Mouse (Mus musculus) forebrain, embryonic 13.5 days (tissue): ENCODE results near the gene Mfap2. TPM values are rescaled to one million over a fixed set of nuclear protein-coding genes. Genes with fewer than 3 reads are reported as not detected.
A peak's percentile ranks its signal among the peaks of the same experiment; 100 is the strongest.

ENCODE experiments used
- ATAC-seq: fragments of 200-750 bp; cut with Nextera tagmentation; 2 replicates; pipeline ENCODE4 v1.8.0; 2017
- H3K27ac ChIP-seq: fragments of 300-500 bp; sonication (generic); 2 replicates; pipeline ENCODE4 v1.5.1; 2015; ENCODE audit warnings: inconsistent platforms, mild to moderate bottlenecking, moderate library complexity
- H3K27me3 ChIP-seq: fragments of 300-500 bp; sonication (generic); 2 replicates; pipeline ENCODE4 v1.6.1; 2015; ENCODE audit warnings: mild to moderate bottlenecking, inconsistent platforms
- H3K36me3 ChIP-seq: fragments of 300-500 bp; sonication (generic); 2 replicates; pipeline ENCODE4 v1.6.1; 2015; ENCODE audit warnings: mild to moderate bottlenecking, inconsistent platforms; ENCODE audit not compliant: poor library complexity, severe bottlenecking
- H3K4me1 ChIP-seq: fragments of 300-500 bp; sonication (generic); 2 replicates; pipeline ENCODE4 v1.6.1; 2015; ENCODE audit warnings: inconsistent platforms
- H3K4me2 ChIP-seq: fragments of 300-500 bp; sonication (generic); 2 replicates; pipeline ENCODE4 v1.6.1; 2015; ENCODE audit warnings: inconsistent platforms, mild to moderate bottlenecking, moderate library complexity
- H3K4me3 ChIP-seq: fragments of 300-500 bp; sonication (generic); 2 replicates; pipeline ENCODE4 v1.5.1; 2015; ENCODE audit warnings: mild to moderate bottlenecking, inconsistent platforms
- H3K9ac ChIP-seq: fragments of 300-500 bp; sonication (generic); 2 replicates; pipeline ENCODE4 v1.6.1; 2015; ENCODE audit warnings: mild to moderate bottlenecking, inconsistent platforms
- H3K9me3 ChIP-seq: fragments of 300-500 bp; sonication (generic); replicated peaks from 2 replicates; pipeline ENCODE4 v1.6.1; 2016; ENCODE audit warnings: inconsistent platforms
- WGBS: fragments of 180-500 bp; shearing (Covaris S2); methylation state at CpG from one replicate; pipeline ENCODE4 v1.1.7; 2015; 5-methylcytosine and 5-hydroxymethylcytosine counted together
- polyA plus RNA-seq: library from polyadenylated mRNA; unstranded; fragments of >200 nt; fragmentation: Nextera tagmentation; extraction: Ambion mirVana; gene quantifications from 2 replicates; pipeline ENCODE4 v1.2.1, GENCODE M21; 2015

Mfap2 gene
- polyA plus RNA-seq, 1 experiment from 2014 or later, result 253 TPM

DNA sequence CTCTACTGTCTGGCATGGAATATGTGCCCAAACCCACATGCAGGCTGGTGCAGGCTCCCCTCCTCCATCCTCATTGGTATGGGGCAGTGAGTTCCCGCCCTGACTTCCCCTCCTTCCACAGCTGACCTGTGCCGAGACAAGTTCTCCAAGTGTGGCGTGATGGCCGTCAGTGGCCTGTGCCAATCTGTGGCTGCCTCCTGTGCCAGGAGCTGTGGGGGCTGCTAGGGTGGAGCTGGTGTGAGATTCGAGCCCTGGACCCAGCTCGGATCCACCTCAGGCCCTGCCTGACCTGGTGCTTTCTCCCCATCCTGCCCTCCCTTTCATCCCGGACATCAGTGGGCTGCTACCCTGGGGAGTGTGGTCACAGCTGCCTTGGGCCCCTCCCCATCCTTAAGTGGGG is 5.1 kb downstream of the Mfap2 start:
- peaks cover 72% of the 10 kb centered on the region for H3K36me3 ChIP-seq
- ATAC-seq, result no peak
- H3K4me2 ChIP-seq, result no peak overlapping the region
- peaks cover 78% of the 10 kb centered on the region for H3K4me1 ChIP-seq
- H3K27me3 ChIP-seq, result no peaks in the 10 kb centered on the region
- no peak overlapping the region for H3K9ac ChIP-seq
- WGBS, result 81% methylated on average over 7 of the region's 7 CpGs
- H3K27ac ChIP-seq, result no peak overlapping the region
- H3K9me3 ChIP-seq, result no peaks in the 10 kb centered on the region
- H3K4me3 ChIP-seq, result no peak overlapping the region

DNA sequence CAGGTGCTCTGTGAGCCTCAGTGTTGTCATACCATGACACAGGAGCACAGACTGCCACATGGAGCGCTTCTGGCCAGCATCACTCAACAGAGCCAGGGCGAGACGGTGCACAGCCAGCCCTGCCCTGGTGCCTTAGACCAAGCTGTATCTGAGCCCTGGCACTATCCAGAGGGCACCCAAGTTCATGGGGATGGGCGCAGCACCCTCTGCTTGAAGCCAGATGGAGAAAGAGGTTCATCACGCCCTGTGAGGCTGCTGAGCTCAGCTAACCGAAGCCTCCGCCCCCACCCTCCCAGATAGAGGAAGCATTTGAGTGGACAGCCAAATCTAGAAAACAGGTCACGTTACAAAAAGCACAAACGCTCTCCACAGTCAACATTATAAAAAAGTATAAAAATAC is 6.1 kb downstream of the Mfap2 start:
- Histone ChIP-seq H3K4me2 (no peak overlapping the region), H3K36me3 (peaks cover 72% of the 10 kb centered on the region), H3K27me3 (no peaks in the 10 kb centered on the region), H3K9me3 (no peaks in the 10 kb centered on the region), H3K4me3 (no peak overlapping the region), H3K4me1 (peaks cover 84% of the 10 kb centered on the region), H3K9ac (no peak overlapping the region), H3K27ac (peak overlapping the region; percentile 77)
- WGBS, result 86% methylated on average over 9 of the region's 9 CpGs
- no peak for ATAC-seq

DNA sequence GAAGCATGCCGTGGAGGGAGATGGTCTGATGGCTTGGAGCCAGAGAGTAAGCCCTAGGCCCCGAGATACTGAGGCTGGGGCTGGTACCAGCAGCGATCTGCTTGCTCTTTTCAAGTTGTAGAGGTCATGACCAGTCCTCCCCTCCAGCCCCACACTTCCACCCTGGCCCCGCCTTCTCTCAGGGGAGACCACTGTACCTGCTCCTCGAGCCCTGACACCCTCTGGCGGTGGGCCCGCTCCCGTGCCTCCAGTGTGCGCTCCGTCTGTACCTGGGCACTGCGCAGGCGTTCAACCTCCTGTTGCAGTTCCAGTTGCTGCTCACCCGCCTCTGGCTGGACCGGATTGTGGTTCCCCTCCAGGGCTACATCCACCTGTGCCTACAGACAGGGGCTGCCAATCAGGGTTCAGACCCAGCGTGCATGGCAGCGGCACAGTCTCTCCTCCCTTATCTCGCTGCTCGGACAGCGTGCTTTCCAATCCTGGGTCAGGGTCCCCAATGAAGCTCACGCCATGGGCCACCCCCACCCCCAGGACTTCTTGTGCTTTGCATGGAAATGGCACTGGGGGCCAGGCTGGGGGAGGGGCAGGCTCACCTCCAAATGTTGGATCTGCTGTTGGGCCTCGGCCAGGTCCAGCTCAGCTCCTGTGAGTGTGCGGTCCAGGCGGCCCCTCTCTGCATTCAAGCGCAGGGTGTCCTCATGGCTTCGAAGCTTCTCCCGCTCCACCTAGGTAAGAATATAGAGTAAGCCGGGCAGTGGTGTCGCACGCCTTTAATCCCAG is 7.6 kb downstream of the Mfap2 start:
- H3K27ac ChIP-seq, result peak overlapping the region; percentile 77
- no peak for ATAC-seq

DNA sequence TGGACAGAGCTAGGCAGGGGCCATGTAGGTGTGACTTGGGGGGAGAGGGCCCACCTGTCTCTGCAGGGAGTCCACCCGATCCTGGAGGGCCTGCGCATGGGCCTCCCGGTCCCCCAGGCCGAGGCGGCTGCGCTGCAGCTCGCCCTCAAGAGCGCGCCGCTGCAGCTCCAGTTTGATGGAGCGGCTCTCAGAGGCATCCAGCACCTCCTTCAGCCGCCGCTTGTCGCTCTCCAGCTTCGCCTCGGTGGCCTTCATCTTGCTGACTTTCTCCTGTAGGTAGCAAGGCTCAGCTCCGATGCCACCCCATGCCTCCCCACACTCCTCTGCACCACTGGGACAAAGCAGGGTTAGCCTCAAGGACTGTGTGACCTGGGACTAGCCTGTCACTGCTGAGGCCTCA is 10.0 kb downstream of the Mfap2 start:
- 78% methylated on average over 17 of the region's 17 CpGs for WGBS
- H3K4me1 ChIP-seq, result peaks cover 60% of the 10 kb centered on the region
- peak overlapping the region; percentile 59 for H3K9ac ChIP-seq
- peaks cover 74% of the 10 kb centered on the region for H3K36me3 ChIP-seq
- no peak for ATAC-seq
- H3K4me3 ChIP-seq, result no peak overlapping the region
- no peaks in the 10 kb centered on the region for H3K27me3 ChIP-seq
- peak overlapping the region; percentile 96 for H3K27ac ChIP-seq
- H3K9me3 ChIP-seq, result no peaks in the 10 kb centered on the region
- H3K4me2 ChIP-seq, result peak overlapping the region; percentile 37; the same call in 1 of the 2 replicates

More for the DNA sequence above, 7.6 kb downstream of the Mfap2 start:
- H3K36me3 ChIP-seq, result peaks cover 75% of the 10 kb centered on the region
- no peaks in the 10 kb centered on the region for H3K27me3 ChIP-seq
- H3K4me1 ChIP-seq, result peaks cover 80% of the 10 kb centered on the region
- H3K4me3 ChIP-seq, result no peak overlapping the region
- H3K9me3 ChIP-seq, result no peaks in the 10 kb centered on the region
- no peak overlapping the region for H3K4me2 ChIP-seq
- WGBS, result 84% methylated on average over 29 of the region's 29 CpGs
- 0 out of 2 replicates have a peak overlapping the region, but pooled peaks have one; percentile 37 for H3K9ac ChIP-seq

DNA sequence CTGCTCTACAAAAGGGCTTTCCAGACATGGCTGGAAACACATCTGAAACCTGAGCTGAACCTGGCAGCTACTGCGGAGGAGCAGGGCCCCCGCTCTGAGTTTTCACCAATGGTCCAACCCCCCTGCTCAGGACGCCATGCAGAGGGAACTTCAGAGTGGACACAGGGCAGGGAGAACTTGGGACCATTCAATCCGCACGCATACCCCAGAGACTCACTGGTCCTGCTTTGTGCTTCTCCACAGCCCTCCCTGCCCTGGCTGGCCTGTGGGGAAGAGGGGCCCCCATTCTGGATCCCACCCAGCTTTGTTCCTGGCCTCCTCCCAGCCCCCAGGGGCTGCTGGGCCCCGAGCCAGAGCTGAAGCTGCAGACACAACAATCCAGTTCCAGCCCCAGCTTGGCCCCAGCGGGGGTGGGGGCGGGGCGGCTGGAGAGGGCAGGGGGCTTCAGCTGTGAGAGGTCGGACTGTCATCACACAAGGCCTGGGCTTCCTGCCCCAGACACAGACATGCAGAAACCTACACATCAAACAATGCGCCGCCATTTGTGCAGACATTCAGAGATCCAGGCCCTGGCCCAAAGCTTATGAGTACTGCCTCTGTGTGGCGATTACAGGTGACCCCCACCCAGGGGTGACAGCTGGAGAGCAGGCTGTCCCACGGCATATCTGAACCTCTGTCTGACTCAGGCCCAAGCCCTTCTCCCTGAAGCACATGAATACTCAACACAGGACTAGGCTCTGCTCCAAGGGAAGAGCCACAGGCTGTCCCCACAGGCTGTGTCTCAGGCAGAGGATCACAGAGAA is 10.8 kb downstream of the Mfap2 start:
- Histone ChIP-seq H3K4me3 (no peak overlapping the region), H3K9ac (peak overlapping the region; percentile 59), H3K4me2 (peak overlapping the region; percentile 37), H3K27me3 (no peaks in the 10 kb centered on the region), H3K36me3 (peaks cover 74% of the 10 kb centered on the region), H3K9me3 (no peaks in the 10 kb centered on the region), H3K27ac (peak overlapping the region; percentile 96), H3K4me1 (peaks cover 53% of the 10 kb centered on the region)
- peak; percentile 69 for ATAC-seq
- 9% methylated on average over 14 of the region's 14 CpGs for WGBS

DNA sequence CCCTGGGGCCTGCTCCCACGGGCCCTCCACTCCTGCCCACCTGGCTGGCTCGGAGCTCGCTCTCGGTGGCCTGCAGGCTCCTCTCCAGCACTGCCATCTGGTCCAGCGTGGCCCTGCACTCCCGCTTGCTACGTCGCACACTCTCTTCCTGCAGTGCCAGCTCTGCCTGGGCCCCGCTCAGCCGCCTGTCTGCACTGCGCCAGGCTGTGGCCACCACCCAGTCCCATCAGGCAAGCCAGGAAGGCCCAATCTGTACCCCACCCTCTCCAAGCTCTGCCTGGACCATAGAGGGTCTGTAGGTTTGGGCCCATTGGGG is 11.4 kb downstream of the Mfap2 start:
- H3K27ac ChIP-seq, result peak overlapping the region; percentile 96
- peaks cover 53% of the 10 kb centered on the region for H3K4me1 ChIP-seq
- H3K4me3 ChIP-seq, result no peak overlapping the region
- ATAC-seq, result peak; percentile 57
- 26% methylated on average over 11 of the region's 11 CpGs for WGBS
- no peaks in the 10 kb centered on the region for H3K9me3 ChIP-seq
- H3K4me2 ChIP-seq, result peak overlapping the region; percentile 37
- no peaks in the 10 kb centered on the region for H3K27me3 ChIP-seq
- peak overlapping the region; percentile 59; the same call in 1 of the 2 replicates for H3K9ac ChIP-seq
- H3K36me3 ChIP-seq, result peaks cover 74% of the 10 kb centered on the region

DNA sequence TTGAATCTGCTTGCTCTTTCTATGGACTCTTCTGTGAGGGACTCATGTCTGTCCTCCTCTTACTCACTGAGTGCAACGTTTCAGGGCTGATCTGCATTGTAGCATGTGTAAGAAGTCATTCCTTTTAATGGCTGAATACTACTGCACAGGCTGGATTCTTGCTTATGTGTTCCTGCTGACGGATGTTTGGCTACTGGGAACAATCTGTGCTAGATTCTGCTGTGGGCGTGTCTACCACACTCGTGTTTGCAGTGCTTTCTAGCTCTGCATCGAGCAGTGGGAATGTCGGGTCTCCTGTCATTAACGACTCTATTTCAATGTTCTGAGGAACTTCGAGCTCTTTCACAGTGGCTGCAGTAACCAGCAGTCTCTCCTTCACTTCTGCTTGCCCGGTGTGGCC is 13.8 kb downstream of the Mfap2 start:
- peaks cover 76% of the 10 kb centered on the region for H3K36me3 ChIP-seq
- ATAC-seq, result no peak

DNA sequence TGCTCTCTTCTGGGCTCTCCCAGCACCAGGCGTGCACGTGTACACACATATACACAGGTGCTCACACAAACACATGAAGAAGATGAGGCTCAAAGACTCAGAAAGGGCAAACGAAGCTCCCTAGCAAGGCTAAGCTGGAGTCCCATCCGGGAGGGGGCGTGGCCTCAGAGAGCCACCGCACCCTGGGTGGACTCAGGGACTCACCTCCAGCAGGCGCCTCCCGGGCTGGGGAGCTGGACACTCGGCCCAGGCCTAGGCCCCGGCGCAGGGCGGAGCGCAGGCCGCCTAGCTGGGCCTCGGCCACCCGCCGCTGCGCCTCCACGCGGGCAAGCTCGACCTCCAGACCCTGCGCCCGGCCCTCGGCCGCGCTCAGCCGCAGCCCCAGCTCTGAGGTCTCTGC is 14.8 kb downstream of the Mfap2 start:
- ATAC-seq, result no peak
- Histone ChIP-seq H3K9ac (no peak overlapping the region), H3K9me3 (no peaks in the 10 kb centered on the region), H3K27me3 (no peaks in the 10 kb centered on the region), H3K36me3 (peaks cover 79% of the 10 kb centered on the region), H3K27ac (no peak overlapping the region), H3K4me2 (no peak overlapping the region), H3K4me1 (peaks cover 25% of the 10 kb centered on the region), H3K4me3 (no peak overlapping the region)
- WGBS, result 83% methylated on average over 27 of the region's 27 CpGs

More for the DNA sequence above, 13.8 kb downstream of the Mfap2 start:
- 81% methylated on average over 9 of the region's 9 CpGs for WGBS
- H3K4me2 ChIP-seq, result no peak overlapping the region
- no peaks in the 10 kb centered on the region for H3K9me3 ChIP-seq
- H3K4me3 ChIP-seq, result no peak overlapping the region
- peaks cover 35% of the 10 kb centered on the region for H3K4me1 ChIP-seq
- no peak overlapping the region for H3K27ac ChIP-seq
- no peak overlapping the region for H3K9ac ChIP-seq
- no peaks in the 10 kb centered on the region for H3K27me3 ChIP-seq

DNA sequence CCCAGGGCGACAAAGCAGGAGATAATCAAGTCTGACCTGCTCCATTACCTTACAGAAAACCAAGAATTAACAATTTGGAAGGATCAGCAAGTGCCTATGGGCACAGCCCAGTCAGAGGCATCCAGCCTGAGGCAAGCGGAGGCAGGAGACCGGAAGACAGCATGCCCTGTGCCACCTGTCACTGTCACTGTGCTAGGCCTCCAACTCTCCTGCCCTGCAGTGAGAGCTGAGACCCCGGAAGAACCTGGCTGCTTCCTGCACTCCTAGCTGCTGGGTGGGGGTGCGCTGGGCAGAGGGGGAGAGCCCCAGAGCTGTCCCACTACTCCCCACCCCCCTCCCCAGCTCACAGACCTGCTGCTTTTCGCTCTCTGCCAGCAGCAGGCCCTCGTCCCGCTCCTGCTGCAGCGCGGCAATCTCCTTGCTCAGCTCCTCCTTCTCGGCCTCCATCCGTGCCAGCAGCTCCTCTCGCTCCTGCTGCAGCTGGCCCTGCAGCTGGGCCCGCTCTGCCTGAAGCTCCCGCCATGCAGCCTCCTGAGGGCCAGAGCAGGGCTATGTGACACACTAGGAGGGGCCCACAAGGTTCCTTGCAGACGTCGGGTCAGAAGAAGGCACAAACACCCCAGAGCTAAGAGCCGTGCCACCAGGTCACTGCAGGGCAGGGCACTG is 20.5 kb downstream of the Mfap2 start:
- Histone ChIP-seq H3K36me3 (peaks cover 84% of the 10 kb centered on the region), H3K4me3 (no peak overlapping the region), H3K9me3 (no peaks in the 10 kb centered on the region), H3K27me3 (no peaks in the 10 kb centered on the region), H3K27ac (no peak overlapping the region), H3K4me1 (peaks cover 10% of the 10 kb centered on the region; the same call in 1 of the 2 replicates), H3K9ac (0 out of 2 replicates have a peak overlapping the region, but pooled peaks have one; percentile 5), H3K4me2 (no peak overlapping the region)
- WGBS, result 91% methylated on average over 18 of the region's 18 CpGs
- ATAC-seq, result peak; percentile 10; the same call in 1 of the 2 replicates

DNA sequence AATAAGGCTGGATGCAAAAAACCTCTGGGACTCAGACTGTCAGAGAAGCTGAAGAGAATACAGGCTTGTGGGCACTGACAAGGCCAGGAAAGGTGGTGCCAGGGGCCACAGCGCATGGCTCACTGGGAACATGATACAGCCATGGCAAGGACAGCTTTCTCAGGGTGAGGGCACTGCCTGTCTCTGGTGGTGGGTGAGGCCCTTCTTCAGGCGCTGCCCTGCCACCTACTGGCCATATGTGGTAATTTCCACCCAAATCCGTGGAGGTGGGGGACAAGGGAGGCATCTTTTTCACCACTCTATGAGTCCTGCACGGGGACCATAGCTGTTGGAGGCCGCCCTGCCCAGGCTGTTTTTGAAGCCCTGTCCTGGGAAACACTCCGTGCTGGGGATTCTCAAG is 21.5 kb downstream of the Mfap2 start:
- WGBS, result 16% methylated on average over 6 of the region's 6 CpGs
- ATAC-seq, result peak; percentile 72
- Histone ChIP-seq H3K9me3 (no peaks in the 10 kb centered on the region), H3K9ac (no peak overlapping the region), H3K4me3 (no peak overlapping the region), H3K4me2 (no peak overlapping the region), H3K27ac (no peak overlapping the region), H3K4me1 (peaks cover 10% of the 10 kb centered on the region; the same call in 1 of the 2 replicates), H3K36me3 (peaks cover 84% of the 10 kb centered on the region), H3K27me3 (no peaks in the 10 kb centered on the region)

DNA sequence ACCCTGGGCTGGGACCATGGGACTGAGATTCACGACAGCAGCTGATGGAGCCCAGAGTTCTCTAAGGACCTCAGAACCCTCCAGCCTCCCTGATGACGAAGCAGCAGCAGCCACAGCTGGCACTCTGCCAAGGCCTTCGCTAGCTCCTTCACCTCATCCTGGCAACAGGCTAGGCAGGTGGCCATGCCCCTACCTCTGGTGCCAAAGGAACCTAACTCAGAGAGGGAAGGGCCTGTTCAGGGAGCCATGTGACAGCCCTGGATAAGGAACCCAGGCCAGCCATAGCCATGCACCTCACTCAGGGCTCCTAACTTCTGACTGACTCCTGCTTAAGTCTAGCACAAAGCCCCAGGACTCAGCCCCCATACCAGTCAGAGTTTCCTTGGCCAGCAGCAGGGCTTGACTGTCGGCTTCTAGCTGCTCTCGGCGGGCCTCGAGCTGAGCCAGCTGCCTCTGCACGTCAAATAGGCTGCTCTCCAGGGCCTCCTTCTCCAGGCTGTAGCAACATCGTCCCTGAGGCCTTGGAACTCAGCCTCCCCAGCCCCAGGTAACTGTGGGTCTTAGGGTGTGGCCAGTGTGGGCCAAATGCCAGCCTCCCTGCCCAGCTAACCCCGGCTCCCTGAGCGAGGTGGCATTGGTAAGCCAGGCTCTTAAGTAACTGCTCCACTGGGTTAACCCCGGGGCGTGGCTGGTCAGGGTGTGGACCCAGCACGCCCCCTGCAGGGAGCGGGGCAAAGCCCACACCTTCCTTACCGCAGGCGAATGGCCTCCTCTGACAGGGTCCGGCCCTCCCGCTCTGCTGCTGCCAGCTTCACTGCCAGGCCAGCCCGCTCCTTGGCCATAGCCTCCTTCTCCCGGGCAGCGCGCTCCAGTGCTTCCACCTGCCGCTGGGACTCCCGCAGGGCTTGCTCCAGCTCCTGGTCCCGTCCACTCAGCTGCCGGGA is 23.7 kb downstream of the Mfap2 start:
- Histone ChIP-seq H3K36me3 (peaks cover 84% of the 10 kb centered on the region), H3K4me1 (peaks cover 10% of the 10 kb centered on the region; the same call in 1 of the 2 replicates), H3K4me2 (no peak overlapping the region), H3K9me3 (no peaks in the 10 kb centered on the region), H3K4me3 (no peak overlapping the region), H3K27me3 (no peaks in the 10 kb centered on the region), H3K9ac (peak overlapping the region; percentile 14; the same call in 1 of the 2 replicates), H3K27ac (peak overlapping the region; percentile 40)
- no peak for ATAC-seq
- WGBS, result 79% methylated on average over 27 of the region's 27 CpGs
